Comparison of ENCODE assay signal across 13 mouse cellular contexts in the genomic region with DNA sequence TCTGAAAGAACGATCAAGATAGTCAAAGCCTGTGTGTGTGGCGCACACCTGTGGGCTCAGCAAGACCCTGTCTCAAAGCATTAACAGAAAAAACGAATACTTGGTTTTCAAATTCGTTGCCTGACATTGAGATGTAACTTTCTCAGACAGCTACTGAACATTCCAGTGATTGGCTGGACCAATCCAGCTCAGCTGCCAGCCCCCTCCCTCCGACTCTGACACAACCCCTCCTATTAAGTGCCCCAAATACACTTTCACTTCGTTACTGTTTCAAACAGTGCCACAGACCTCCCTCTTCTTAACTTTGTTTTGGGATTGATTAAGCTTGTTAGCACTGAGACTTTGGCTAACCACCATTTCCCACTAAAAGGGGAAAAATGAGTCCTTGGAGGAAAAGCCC. TPM values are rescaled to one million over a fixed set of nuclear protein-coding genes. Genes with fewer than 3 reads are reported as not detected.
DNase-seq lines count a peak whose midpoint lies in the region; ATAC-seq and TF ChIP-seq lines count a peak whose summit lies in the region.
"Had no signal": no experiment of that assay in that cellular context is flagged by ENCODE, and none has a peak within 500 bp of the region (broad histone marks: within the 10 kb centered on the region; RNA-seq: fewer than 3 reads in every experiment).

No protein-coding gene starts in this region.

- no peak for TF ChIP-seq CTCF in CH12.LX (conservative IDR thresholded peaks at IDR 0.05 in 1 of 2, IDR thresholded peaks at IDR 0.05 in 1 of 2; ENCODE audit: low read depth in 2 of 2, low read length in 2 of 2)
- no peak for TF ChIP-seq CTCF in cerebellum, adult 2 months (IDR thresholded peaks at IDR 0.05; ENCODE audit: borderline replicate concordance, insufficient read depth, low read depth, low read length)

- 0 out of 2 replicates have a peak, but pooled peaks cover 6% of the 10 kb centered on the region for H3K27me3 ChIP-seq in heart, embryonic 16.5 days (ENCODE audit: control insufficient read depth, insufficient read depth, low read length)
- H3K27me3 ChIP-seq in CH12.LX (replicated peaks) = no peaks in the 10 kb centered on the region
- no peaks in the 10 kb centered on the region for H3K27me3 ChIP-seq in cerebellum, adult 2 months (ENCODE audit: control insufficient read depth, insufficient read depth, low read length)

- no peak for TF ChIP-seq POLR2A in CH12.LX (IDR thresholded peaks at IDR 0.05; ENCODE audit: low read depth, low read length)
- TF ChIP-seq POLR2A in cerebellum, adult 2 months (IDR thresholded peaks at IDR 0.05; ENCODE audit: borderline replicate concordance, insufficient read depth, low read length) = no peak

- in situ Hi-C loops in CH12.LX (cut with MboI; ENCODE audit: low pct_ligation_motif_present, low pct_unique_long_range_greater_than_20kb, low sequenced_read_pairs) = no loop called here

- H3K9ac ChIP-seq in heart, embryonic 16.5 days (ENCODE audit: low read length) = peak overlapping the region; percentile 44
- no peak overlapping the region; the same call in 1 of the 2 replicates for H3K9ac ChIP-seq in CH12.LX (ENCODE audit: insufficient read depth, low read depth)

- H3K4me2 ChIP-seq in heart, embryonic 16.5 days (ENCODE audit: low read depth, low read length) = peak overlapping the region; percentile 54
- peak overlapping the region; percentile 47 for H3K4me2 ChIP-seq in CH12.LX (ENCODE audit: insufficient read depth, low read depth, poor library complexity, severe bottlenecking)

- peak overlapping the region; percentile 44 for H3K4me3 ChIP-seq in heart, embryonic 16.5 days (ENCODE audit: low read length)
- no peak overlapping the region for H3K4me3 ChIP-seq in CH12.LX (replicated peaks in 1 of 3; ENCODE audit: low read depth in 2 of 3, low read length in 2 of 3, poor library complexity in 1 of 3)
- peak overlapping the region; percentile 43 for H3K4me3 ChIP-seq in brown adipose tissue, adult 24 weeks (ENCODE audit: insufficient read depth, low read depth, low read length)
- H3K4me3 ChIP-seq in cerebellum, adult 2 months (replicated peaks; ENCODE audit: insufficient read depth, low read depth, low read length) = no peak overlapping the region
- H3K4me3 ChIP-seq: left cerebral cortex, adult 2 months had no signal

- 29% methylated on average over 6 of the region's 6 CpGs for WGBS in heart, embryonic 16.5 days
- WGBS in cerebellum, adult 2 months = 39% methylated on average over 6 of the region's 6 CpGs

- no peaks in the 10 kb centered on the region for H3K79me2 ChIP-seq in CH12.LX (replicated peaks; ENCODE audit: control insufficient read depth, extremely low read depth, insufficient read depth, poor library complexity, severe bottlenecking)

- no peak for DNase-seq in heart, postnatal 14 days
- no peak for DNase-seq in CH12.LX (ENCODE audit: extremely low read depth)
- DNase-seq in lung, postnatal 10 days = peak; percentile 55
- no peak for DNase-seq in cerebellum, adult 11-12 months
- DNase-seq in cerebellum, adult 2 months = no peak
- DNase-seq: cerebellum, adult 9-11 months; gastrocnemius, postnatal 25 days; kidney, adult 2 months; right cerebral cortex, adult 18-20 months had no signal

- no peak for TF ChIP-seq RAD21 in CH12.LX (IDR thresholded peaks at IDR 0.05; ENCODE audit: low read depth, low read length)

- no peak for TF ChIP-seq EP300 in CH12.LX (IDR thresholded peaks at IDR 0.05; ENCODE audit: low read length)

- peak; percentile 63; the same call in 1 of the 2 replicates for ATAC-seq in heart, embryonic 16.5 days (replicated peaks; ENCODE audit: extremely low read depth, insufficient read depth, low FRiP score)

- intact Hi-C loops in heart, postnatal 14 days (cut with DNase I) = no loop called here

- peak overlapping the region; percentile 73 for H3K27ac ChIP-seq in heart, embryonic 16.5 days (ENCODE audit: low read length)
- H3K27ac ChIP-seq in CH12.LX (ENCODE audit: insufficient read depth, low read depth) = no peak overlapping the region
- H3K27ac ChIP-seq in brown adipose tissue, adult 24 weeks (replicated peaks; ENCODE audit: low read depth, low read length) = no peak overlapping the region
- H3K27ac ChIP-seq in cerebellum, adult 2 months (ENCODE audit: insufficient read depth, low read length) = no peak overlapping the region
- H3K27ac ChIP-seq: left cerebral cortex, adult 2 months had no signal

- H3K9me3 ChIP-seq in heart, embryonic 16.5 days (replicated peaks; ENCODE audit: control insufficient read depth, low read length) = no peaks in the 10 kb centered on the region
- H3K9me3 ChIP-seq in CH12.LX (replicated peaks; ENCODE audit: low read length) = no peaks in the 10 kb centered on the region

- H3K36me3 ChIP-seq in heart, embryonic 16.5 days (ENCODE audit: control insufficient read depth, insufficient read depth) = no peaks in the 10 kb centered on the region
- no peaks in the 10 kb centered on the region for H3K36me3 ChIP-seq in CH12.LX (replicated peaks in 1 of 2; ENCODE audit: control insufficient read depth in 1 of 2, insufficient read depth in 1 of 2, low read length in 1 of 2)

- H3K4me1 ChIP-seq in heart, embryonic 16.5 days (ENCODE audit: control insufficient read depth, insufficient read depth, low read length) = 0 out of 2 replicates have a peak, but pooled peaks cover 3% of the 10 kb centered on the region
- H3K4me1 ChIP-seq in CH12.LX (ENCODE audit: control insufficient read depth in 1 of 2, insufficient read depth in 2 of 2) = peaks cover 2 to 16% of the 10 kb centered on the region in 2 experiments; a peak in 2 of 4 replicates
- no peaks in the 10 kb centered on the region for H3K4me1 ChIP-seq in brown adipose tissue, adult 24 weeks (ENCODE audit: control insufficient read depth, insufficient read depth, insufficient read length, low read length)
- no peaks in the 10 kb centered on the region for H3K4me1 ChIP-seq in cerebellum, adult 2 months (ENCODE audit: control insufficient read depth, insufficient read depth, low read length)

- dilution Hi-C loops in CH12.LX (cut with MboI; ENCODE audit: extremely low pct_ligation_motif_present, extremely low pct_unique_long_range_greater_than_20kb, low sequenced_read_pairs) = no loop called here

TF ChIP-seq in CH12.LX, 34 proteins besides CTCF, POLR2A, EP300 and RAD21:
- TF ChIP-seq CHD2 (IDR thresholded peaks at IDR 0.05; ENCODE audit: low read length) = no peak
- no peak for TF ChIP-seq ZNF384 (IDR thresholded peaks at IDR 0.05; ENCODE audit: low read depth, low read length)
- TF ChIP-seq JUND (conservative IDR thresholded peaks at IDR 0.05; ENCODE audit: low read depth, low read length) = no peak
- TF ChIP-seq ZC3H11A (IDR thresholded peaks at IDR 0.05; ENCODE audit: low read depth, low read length) = no peak
- no peak for TF ChIP-seq ZKSCAN1 (IDR thresholded peaks at IDR 0.05; ENCODE audit: borderline replicate concordance, low read depth, low read length)
- TF ChIP-seq E2F4 (IDR thresholded peaks at IDR 0.05; ENCODE audit: insufficient replicate concordance, low read depth, low read length) = no peak
TF ChIP-seq in CH12.LX: peak in this region for 0.

RNA-seq across cellular contexts. Expression of gene Mixl1, which starts 6.6 kb away (rescaled TPM):
- 0.24 TPM in 1 of 2 replicates, not detected in the other for polyA plus RNA-seq in heart, embryonic 16.5 days (2015; fragmentation: Nextera tagmentation; extraction: Ambion mirVana)
- total RNA-seq in heart, postnatal 14 days (2021) = not detected
- not detected in 2 replicates for total RNA-seq in CH12.LX (2012; rRNA removed)
- not detected in 2 replicates for total RNA-seq in CH12.LX (2014; rRNA removed)
- polyA plus RNA-seq in CH12.LX (2012; ENCODE audit: insufficient read length, low read depth) = not detected in 2 replicates
- not detected in 2 replicates for polyA plus RNA-seq in brown adipose tissue, adult 24 weeks (2012; ENCODE audit: insufficient read depth, insufficient read length, missing spikeins)
- polyA plus RNA-seq in cerebellum, adult 2 months (2012; rRNA removed) = not detected in 2 replicates
- total RNA-seq: adrenal gland, adult 18-20 months; gastrocnemius, postnatal 25 days; left cerebral cortex, adult 2 months had no signal
- polyA plus RNA-seq: kidney, adult 2 months had no signal

RNA-seq across cellular contexts. Expression of gene Acbd3, which starts 22.4 kb away (rescaled TPM):
- 18.3 and 19.2 TPM in 2 replicates for polyA plus RNA-seq in heart, embryonic 16.5 days (2015; fragmentation: Nextera tagmentation; extraction: Ambion mirVana)
- 10 to 100 TPM; 24.5 to 25.3 TPM for total RNA-seq in heart, postnatal 14 days (2021)
- total RNA-seq in CH12.LX (2012; rRNA removed) (14.5 and 17.5 TPM in 2 replicates), CH12.LX (2014; rRNA removed) (22.1 and 23.5 TPM in 2 replicates)
- 22.4 and 24.2 TPM in 2 replicates for polyA plus RNA-seq in CH12.LX (2012; ENCODE audit: insufficient read length, low read depth)
- 20.8 and 22.1 TPM in 2 replicates for polyA plus RNA-seq in brown adipose tissue, adult 24 weeks (2012; ENCODE audit: insufficient read depth, insufficient read length, missing spikeins)
- polyA plus RNA-seq in cerebellum, adult 2 months (2012; rRNA removed) = 27.2 and 28.1 TPM in 2 replicates

Comparison
In these comparisons a context has a peak if more than half of its experiments do, and no peak if none do; other contexts are left out.
1. H3K4me3 ChIP-seq: peak in heart, embryonic 16.5 days (single experiment) and brown adipose tissue, adult 24 weeks (single experiment); none in CH12.LX (0 of 3) and cerebellum, adult 2 months (single experiment).